Mouse (Mus musculus): ENCODE results near the gene Exoc6b. TPM values are rescaled to one million over a fixed set of nuclear protein-coding genes. Genes with fewer than 3 reads are reported as not detected.

Exoc6b gene
- polyA plus RNA-seq, 1 experiment: 38.3 TPM

- Histone ChIP-seq H3K27ac (ENCODE audit: insufficient read depth, low read length) (no peak overlapping the region), H3K4me1 (ENCODE audit: control insufficient read depth, insufficient read depth, low read length) (no peaks in the 10 kb centered on the region; the same call in 1 of the 2 replicates), H3K4me3 (ENCODE audit: insufficient read depth, low read length) (no peak overlapping the region)
- TF ChIP-seq POLR2A (IDR thresholded peaks at IDR 0.05; ENCODE audit: extremely low read depth, insufficient read depth, low read length) (no peak), CTCF (IDR thresholded peaks at IDR 0.05; ENCODE audit: extremely low read depth, insufficient read depth, low read length) (no peak)
These were observed 223.6 kb downstream of the Exoc6b start for GRCm38 (mm10) chr6:84845665-84846064.

- H3K27ac ChIP-seq (ENCODE audit: insufficient read depth, low read length): no peak overlapping the region
- no peaks in the 10 kb centered on the region; the same call in 1 of the 2 replicates for H3K4me1 ChIP-seq (ENCODE audit: control insufficient read depth, insufficient read depth, low read length)
- TF ChIP-seq CTCF (IDR thresholded peaks at IDR 0.05; ENCODE audit: extremely low read depth, insufficient read depth, low read length) (no peak), POLR2A (IDR thresholded peaks at IDR 0.05; ENCODE audit: extremely low read depth, insufficient read depth, low read length) (no peak)
- no peak overlapping the region for H3K4me3 ChIP-seq (ENCODE audit: insufficient read depth, low read length)
These were observed 228.2 kb downstream of the Exoc6b start for GRCm38 (mm10) chr6:84841138-84841537.

DNA sequence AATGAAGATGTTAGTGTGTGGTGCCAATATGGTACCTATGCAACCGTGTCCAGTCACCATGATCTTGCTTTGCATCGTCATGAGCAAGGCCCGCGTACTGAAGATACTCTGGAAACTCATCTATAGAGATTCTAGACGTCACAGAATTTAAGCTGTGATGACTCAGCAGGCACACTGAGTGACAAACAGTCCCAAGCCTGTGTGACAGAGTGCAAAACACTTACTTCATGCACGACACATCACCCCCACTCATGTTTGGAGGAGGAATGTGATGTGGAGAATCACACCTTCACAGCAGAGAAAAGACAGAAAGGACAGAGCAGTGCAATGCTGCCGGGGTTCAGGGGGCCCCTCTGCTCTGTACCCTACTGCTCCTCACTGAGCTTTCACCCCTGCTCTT, 261.8 kb downstream of the Exoc6b start:
- TF ChIP-seq CTCF (IDR thresholded peaks at IDR 0.05; ENCODE audit: extremely low read depth, insufficient read depth, low read length): no peak
- no peak for TF ChIP-seq POLR2A (IDR thresholded peaks at IDR 0.05; ENCODE audit: extremely low read depth, insufficient read depth, low read length)
- Histone ChIP-seq H3K4me3 (ENCODE audit: insufficient read depth, low read length) (no peak overlapping the region), H3K4me1 (ENCODE audit: control insufficient read depth, insufficient read depth, low read length) (no peaks in the 10 kb centered on the region), H3K27ac (ENCODE audit: insufficient read depth, low read length) (no peak overlapping the region)

DNA sequence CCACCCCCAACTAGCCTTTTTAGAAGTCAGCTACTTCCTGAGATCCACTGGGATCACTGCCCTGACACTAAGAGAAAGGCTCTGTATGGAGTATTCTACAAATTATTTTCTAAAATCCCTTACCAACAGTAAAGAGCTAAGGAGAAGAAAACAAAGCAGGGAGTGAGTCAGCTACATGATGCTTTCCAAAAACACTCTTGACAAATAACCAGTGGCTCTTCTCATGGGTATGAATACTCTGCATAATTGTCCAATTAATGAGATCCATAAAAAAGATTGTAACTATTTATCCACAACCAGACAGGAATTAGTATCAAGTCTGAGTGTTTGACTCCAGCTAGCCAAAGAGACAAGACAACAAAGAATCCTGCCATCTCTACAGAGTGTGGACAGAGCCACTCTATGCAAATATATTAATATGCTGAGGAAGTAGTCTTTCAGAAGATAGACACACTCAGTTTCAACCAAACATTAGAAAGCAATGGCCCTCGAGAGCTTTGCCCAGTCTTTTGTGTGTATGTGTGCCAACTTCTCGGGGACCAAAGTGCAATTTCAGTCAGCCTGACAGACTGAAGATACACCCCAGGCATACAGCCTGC, 263.1 kb downstream of the Exoc6b start:
- H3K4me1 ChIP-seq (ENCODE audit: control insufficient read depth, insufficient read depth, low read length): no peaks in the 10 kb centered on the region
- H3K27ac ChIP-seq (ENCODE audit: insufficient read depth, low read length): no peak overlapping the region
- TF ChIP-seq POLR2A (IDR thresholded peaks at IDR 0.05; ENCODE audit: extremely low read depth, insufficient read depth, low read length): no peak
- no peak for TF ChIP-seq CTCF (IDR thresholded peaks at IDR 0.05; ENCODE audit: extremely low read depth, insufficient read depth, low read length)

DNA sequence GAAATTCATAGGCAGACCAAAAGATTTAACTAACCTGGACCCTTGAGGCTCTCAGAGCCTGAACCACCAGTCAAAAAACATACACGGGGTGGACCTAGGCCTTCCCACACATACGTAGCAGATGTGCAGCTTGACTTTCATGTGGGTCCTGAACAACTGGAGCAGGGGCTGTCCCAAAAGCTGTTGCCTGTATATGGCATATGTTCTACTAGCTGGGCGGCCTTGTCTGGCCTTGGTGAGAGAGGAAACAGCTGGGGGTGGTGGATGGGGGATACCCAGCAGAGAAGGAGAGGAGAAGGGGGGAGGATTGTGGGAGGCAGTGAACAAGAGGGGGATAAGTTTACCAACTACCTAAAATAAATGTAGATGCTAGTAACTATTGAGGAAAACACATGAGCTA, 270.6 kb downstream of the Exoc6b start:
- H3K4me3 ChIP-seq (ENCODE audit: insufficient read depth, low read length): no peak overlapping the region
- no peak for TF ChIP-seq CTCF (IDR thresholded peaks at IDR 0.05; ENCODE audit: extremely low read depth, insufficient read depth, low read length)
- no peak for TF ChIP-seq POLR2A (IDR thresholded peaks at IDR 0.05; ENCODE audit: extremely low read depth, insufficient read depth, low read length)
- H3K27ac ChIP-seq (ENCODE audit: insufficient read depth, low read length): no peak overlapping the region
- H3K4me1 ChIP-seq (ENCODE audit: control insufficient read depth, insufficient read depth, low read length): peaks cover 3% of the 10 kb centered on the region; the same call in 1 of the 2 replicates

More for the DNA sequence above, 263.1 kb downstream of the Exoc6b start:
- no peak overlapping the region for H3K4me3 ChIP-seq (ENCODE audit: insufficient read depth, low read length)

DNA sequence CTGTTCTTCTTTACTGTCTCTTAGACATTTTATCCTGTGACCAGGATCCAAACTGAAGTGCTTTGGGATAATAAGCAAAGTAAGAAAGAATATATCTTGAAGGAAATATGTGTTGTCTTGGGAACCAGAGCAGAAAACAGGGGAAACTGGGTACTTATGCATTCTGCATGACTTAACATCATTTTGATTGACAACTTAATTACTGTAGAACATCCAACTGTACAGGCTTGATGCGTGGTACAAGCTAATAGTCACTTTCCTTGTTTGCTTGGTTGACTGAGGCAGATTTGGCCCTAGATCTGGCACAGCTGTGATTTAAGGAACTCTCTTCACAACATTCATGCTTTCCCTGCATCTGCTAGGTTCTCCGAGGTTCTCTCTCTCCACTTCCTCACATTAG, 285.3 kb downstream of the Exoc6b start:
- Histone ChIP-seq H3K4me1 (ENCODE audit: control insufficient read depth, insufficient read depth, low read length) (no peaks in the 10 kb centered on the region), H3K27ac (ENCODE audit: insufficient read depth, low read length) (no peak overlapping the region), H3K4me3 (ENCODE audit: insufficient read depth, low read length) (no peak overlapping the region)
- no peak for TF ChIP-seq CTCF (IDR thresholded peaks at IDR 0.05; ENCODE audit: extremely low read depth, insufficient read depth, low read length)
- TF ChIP-seq POLR2A (IDR thresholded peaks at IDR 0.05; ENCODE audit: extremely low read depth, insufficient read depth, low read length): no peak

DNA sequence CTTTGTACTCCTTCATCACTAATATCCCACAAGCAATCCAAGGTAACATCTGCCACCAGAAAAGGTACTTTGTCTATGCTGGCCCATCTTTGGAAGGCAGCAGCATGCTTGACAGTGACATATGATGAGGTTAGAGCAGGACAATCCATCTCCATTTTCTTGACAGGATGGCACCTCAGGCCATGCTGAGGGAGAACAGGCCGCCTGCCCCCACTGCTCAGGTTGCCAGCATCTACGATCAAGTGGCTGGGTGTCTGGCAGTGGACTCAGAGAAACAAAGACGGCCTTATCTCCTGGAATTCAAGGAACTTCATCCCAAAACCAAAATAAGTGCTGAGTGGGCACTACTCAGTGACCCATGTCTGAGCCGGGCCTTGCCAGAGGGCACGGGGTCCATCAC, 289.3 kb downstream of the Exoc6b start:
- Histone ChIP-seq H3K4me1 (ENCODE audit: control insufficient read depth, insufficient read depth, low read length) (no peaks in the 10 kb centered on the region), H3K27ac (ENCODE audit: insufficient read depth, low read length) (no peak overlapping the region), H3K4me3 (ENCODE audit: insufficient read depth, low read length) (no peak overlapping the region)
- TF ChIP-seq POLR2A (IDR thresholded peaks at IDR 0.05; ENCODE audit: extremely low read depth, insufficient read depth, low read length) (no peak), CTCF (IDR thresholded peaks at IDR 0.05; ENCODE audit: extremely low read depth, insufficient read depth, low read length) (no peak)

DNA sequence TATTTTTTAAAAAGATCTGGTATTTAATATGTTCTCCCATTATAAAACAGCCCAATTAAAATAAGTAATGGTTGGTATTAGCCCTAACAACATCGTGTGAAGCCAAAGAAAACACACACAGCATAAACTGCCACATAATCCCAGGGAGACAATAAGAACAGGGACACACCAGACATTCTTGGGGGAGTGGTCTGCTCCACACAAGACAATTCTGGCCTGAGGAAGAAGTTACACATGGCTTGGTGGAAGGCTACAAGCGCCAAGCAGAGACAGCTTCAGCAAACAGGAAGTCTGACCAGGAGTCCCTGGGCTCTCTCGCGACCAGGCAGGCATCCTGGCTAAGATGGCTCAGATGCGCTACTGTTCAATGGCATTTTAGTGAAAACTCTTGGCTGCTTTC, 290.3 kb downstream of the Exoc6b start:
- H3K4me1 ChIP-seq (ENCODE audit: control insufficient read depth, insufficient read depth, low read length): no peaks in the 10 kb centered on the region
- no peak for TF ChIP-seq CTCF (IDR thresholded peaks at IDR 0.05; ENCODE audit: extremely low read depth, insufficient read depth, low read length)
- TF ChIP-seq POLR2A (IDR thresholded peaks at IDR 0.05; ENCODE audit: extremely low read depth, insufficient read depth, low read length): no peak
- no peak overlapping the region for H3K4me3 ChIP-seq (ENCODE audit: insufficient read depth, low read length)
- no peak overlapping the region for H3K27ac ChIP-seq (ENCODE audit: insufficient read depth, low read length)

DNA sequence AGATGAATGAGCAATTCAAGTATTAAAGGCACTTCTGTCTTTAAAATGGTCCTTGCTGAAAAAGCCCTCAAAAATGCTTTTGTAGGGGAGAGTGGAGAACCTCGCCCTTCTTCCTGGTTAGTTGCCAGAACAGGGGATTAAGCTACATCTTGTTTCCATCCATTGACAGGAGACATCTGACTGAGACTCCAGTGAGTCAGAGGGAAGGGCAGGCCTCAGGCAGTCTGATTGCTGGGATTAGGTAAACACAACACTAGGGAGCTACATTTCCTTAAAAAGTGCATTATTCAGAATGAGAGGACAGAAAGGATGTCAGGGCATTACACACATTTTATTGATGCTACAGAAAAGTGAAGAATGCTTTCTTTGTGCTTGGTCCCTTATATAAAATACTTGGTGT, 293.4 kb downstream of the Exoc6b start:
- H3K4me1 ChIP-seq (ENCODE audit: control insufficient read depth, insufficient read depth, low read length): no peaks in the 10 kb centered on the region; the same call in none of the 2 replicates
- no peak overlapping the region for H3K4me3 ChIP-seq (ENCODE audit: insufficient read depth, low read length)
- TF ChIP-seq CTCF (IDR thresholded peaks at IDR 0.05; ENCODE audit: extremely low read depth, insufficient read depth, low read length) (no peak), POLR2A (IDR thresholded peaks at IDR 0.05; ENCODE audit: extremely low read depth, insufficient read depth, low read length) (no peak)
- no peak overlapping the region for H3K27ac ChIP-seq (ENCODE audit: insufficient read depth, low read length)

GRCm38 (mm10) chr6:84755266-84755665, 314.0 kb downstream of the Exoc6b start:
- no peak for TF ChIP-seq CTCF (IDR thresholded peaks at IDR 0.05; ENCODE audit: extremely low read depth, insufficient read depth, low read length)
- no peak for TF ChIP-seq POLR2A (IDR thresholded peaks at IDR 0.05; ENCODE audit: extremely low read depth, insufficient read depth, low read length)
- no peak overlapping the region for H3K27ac ChIP-seq (ENCODE audit: insufficient read depth, low read length)
- no peaks in the 10 kb centered on the region for H3K4me1 ChIP-seq (ENCODE audit: control insufficient read depth, insufficient read depth, low read length)
- no peak overlapping the region for H3K4me3 ChIP-seq (ENCODE audit: insufficient read depth, low read length)

All from cortical plate, adult 2 months (tissue).